Mouse (Mus musculus): Measurements from ENCODE around the gene Lrrc23.
"Not testable (repeated sequence)": the region's sequence is repeated elsewhere in the genome, so short reads cannot be mapped to it uniquely, and the experiment has no call there.

The Lrrc23 gene

GRCm38 (mm10) chr6:124807366-124807765 is 27.8 kb upstream of the Lrrc23 start:
- DNase-seq, result no peak

- no peak for DNase-seq
Measured at GRCm38 (mm10) chr6:124806446-124807140, 27.1 kb upstream of the Lrrc23 start.

- peak; percentile 94 for DNase-seq
Measured at GRCm38 (mm10) chr6:124805341-124806321, 26.1 kb upstream of the Lrrc23 start.

GRCm38 (mm10) chr6:124804341-124804740 is 24.8 kb upstream of the Lrrc23 start:
- DNase-seq, result no peak

GRCm38 (mm10) chr6:124803691-124804090 is 24.2 kb upstream of the Lrrc23 start:
- not testable (repeated sequence) for DNase-seq

- DNase-seq, result no peak
Measured at GRCm38 (mm10) chr6:124803061-124803460, 23.5 kb upstream of the Lrrc23 start.

- not testable (repeated sequence) for DNase-seq
Measured at GRCm38 (mm10) chr6:124802400-124802799, 22.9 kb upstream of the Lrrc23 start.

GRCm38 (mm10) chr6:124796200-124796599 is 16.7 kb upstream of the Lrrc23 start:
- no peak for DNase-seq

- no peak for DNase-seq
Measured at GRCm38 (mm10) chr6:124795781-124796180, 16.3 kb upstream of the Lrrc23 start.

GRCm38 (mm10) chr6:124791911-124792310 is 12.4 kb upstream of the Lrrc23 start:
- DNase-seq, result no peak

- DNase-seq, result no peak
Measured at GRCm38 (mm10) chr6:124790121-124790520, 10.6 kb upstream of the Lrrc23 start.

GRCm38 (mm10) chr6:124789519-124789918 is 10.0 kb upstream of the Lrrc23 start:
- no peak for DNase-seq

- DNase-seq, result no peak
Measured at GRCm38 (mm10) chr6:124787722-124788121, 8.2 kb upstream of the Lrrc23 start.

GRCm38 (mm10) chr6:124786756-124787420 is 7.4 kb upstream of the Lrrc23 start:
- peak; percentile 56 for DNase-seq

GRCm38 (mm10) chr6:124782436-124782835 is 2.9 kb upstream of the Lrrc23 start:
- no peak for DNase-seq

- DNase-seq, result no peak
Measured at GRCm38 (mm10) chr6:124780917-124781316, 1.4 kb upstream of the Lrrc23 start.

GRCm38 (mm10) chr6:124779984-124780416 is 473 bp upstream of the Lrrc23 start:
- no peak for DNase-seq

GRCm38 (mm10) chr6:124770511-124770910 is 9.0 kb downstream of the Lrrc23 start:
- DNase-seq, result no peak

- DNase-seq, result no peak
Measured at GRCm38 (mm10) chr6:124770013-124770412, 9.5 kb downstream of the Lrrc23 start.

- DNase-seq, result peak; percentile 79
Measured at GRCm38 (mm10) chr6:124769101-124769765, 10.3 kb downstream of the Lrrc23 start, which contains the start of gene Eno2. TSS of gene Eno2 (minus strand) at chr6:124769673.

GRCm38 (mm10) chr6:124768704-124769044 is 10.9 kb downstream of the Lrrc23 start:
- DNase-seq, result no peak

GRCm38 (mm10) chr6:124767920-124768703 is 11.4 kb downstream of the Lrrc23 start:
- DNase-seq, result peak; percentile 63
